Mouse (Mus musculus): ENCODE results near the gene Gm45717. TPM values are rescaled to one million over a fixed set of nuclear protein-coding genes. Genes with fewer than 3 reads are reported as not detected.
"Not testable (repeated sequence)": the region's sequence is repeated elsewhere in the genome, so short reads cannot be mapped to it uniquely, and the experiment has no call there.

The Gm45717 gene
- total and polyA plus RNA-seq, 2 experiments from 2014 or later, result not detected

DNA sequence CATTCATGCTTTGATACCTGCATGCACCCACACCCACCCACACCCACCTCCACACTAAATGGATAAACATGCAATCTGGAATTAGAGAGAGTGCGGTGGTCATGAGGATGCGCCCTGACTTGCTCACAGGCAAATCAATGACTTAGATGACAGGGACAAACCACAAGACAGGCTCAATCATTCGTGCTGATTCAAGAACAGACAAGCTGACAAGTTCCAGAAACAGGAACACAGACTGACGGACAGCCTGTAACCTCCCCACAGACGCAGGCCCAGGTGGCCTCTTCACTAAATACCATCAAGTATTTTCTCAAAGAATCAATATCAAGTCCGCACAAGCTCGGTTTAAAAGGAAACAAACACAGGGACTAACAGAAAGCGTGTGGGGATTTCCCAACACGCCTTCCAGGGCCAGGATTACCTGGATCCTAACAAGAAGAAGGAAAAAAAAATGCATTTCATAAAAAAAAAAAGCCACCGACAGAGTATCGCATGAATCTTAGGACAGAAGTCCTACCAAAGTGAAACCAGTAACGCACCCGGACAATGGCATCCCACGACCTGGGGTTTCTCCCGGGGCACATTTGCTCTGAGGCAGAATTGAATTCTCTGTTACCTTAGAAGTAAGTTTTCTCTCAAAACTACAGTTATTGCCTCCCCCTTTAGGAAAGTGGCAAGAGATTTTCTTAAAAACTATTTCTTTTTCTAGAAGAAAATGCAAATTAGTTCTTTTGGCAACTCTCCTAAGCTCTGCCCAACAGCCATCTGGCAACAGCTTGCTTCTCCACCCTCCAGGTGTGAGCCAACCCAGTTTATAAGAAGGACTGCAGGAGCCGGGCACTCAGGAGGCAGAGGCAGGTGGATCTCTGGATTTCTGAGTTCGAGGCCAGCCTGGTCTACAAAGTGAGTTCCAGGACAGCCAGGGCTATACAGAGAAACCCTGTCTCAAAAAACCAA lies 31.7 kb upstream of the Gm45717 start:
- 74% methylated on average over 17 of the region's 17 CpGs for WGBS
- no peaks in the 10 kb centered on the region for H3K4me1 ChIP-seq (ENCODE audit: control insufficient read depth, insufficient read depth)
- no peak overlapping the region for H3K9ac ChIP-seq (replicated peaks; ENCODE audit: low read depth, low read length)
- no peaks in the 10 kb centered on the region for H3K36me3 ChIP-seq (replicated peaks; ENCODE audit: control insufficient read depth, insufficient read depth, low read length)
- H3K27me3 ChIP-seq (ENCODE audit: control insufficient read depth, insufficient read depth, low read length), result no peaks in the 10 kb centered on the region
- H3K4me3 ChIP-seq (ENCODE audit: low read depth, low read length), result no peak overlapping the region
- H3K4me2 ChIP-seq (ENCODE audit: low read depth, low read length), result no peak overlapping the region
- DNase-seq (ENCODE audit: low spot score) (no peak), ATAC-seq (ENCODE audit: insufficient read depth, low read depth) (no peak)
- H3K27ac ChIP-seq (ENCODE audit: low read depth), result no peak overlapping the region
- H3K9me3 ChIP-seq (replicated peaks; ENCODE audit: control insufficient read depth, low read length), result no peaks in the 10 kb centered on the region
- TF ChIP-seq EP300 (IDR thresholded peaks at IDR 0.05; ENCODE audit: low read depth) (no peak), CTCF (IDR thresholded peaks at IDR 0.05; ENCODE audit: low read depth) (no peak)

DNA sequence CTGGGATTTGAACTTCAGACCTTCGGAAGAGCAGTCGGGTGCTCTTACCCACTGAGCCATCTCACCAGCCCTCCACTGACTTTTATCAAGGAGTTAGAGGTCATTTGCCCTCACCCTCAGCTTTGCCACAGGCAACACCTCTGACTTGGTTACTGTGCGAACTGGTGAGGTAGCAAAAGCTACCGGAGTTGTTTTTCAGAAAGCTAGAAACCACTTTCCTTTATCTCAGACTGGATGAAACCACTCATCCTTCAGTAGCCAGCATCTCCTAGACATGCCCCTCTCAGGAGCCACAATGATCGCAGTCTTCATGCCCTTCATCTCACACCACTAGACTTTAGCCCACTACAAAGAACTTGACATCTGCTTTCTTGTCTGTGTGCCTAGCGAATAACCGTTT lies 27.2 kb upstream of the Gm45717 start:
- Histone ChIP-seq H3K9ac (replicated peaks; ENCODE audit: low read depth, low read length) (no peak overlapping the region), H3K4me3 (ENCODE audit: low read depth, low read length) (no peak overlapping the region), H3K4me2 (ENCODE audit: low read depth, low read length) (no peak overlapping the region), H3K36me3 (replicated peaks; ENCODE audit: control insufficient read depth, insufficient read depth, low read length) (no peaks in the 10 kb centered on the region), H3K27ac (ENCODE audit: low read depth) (no peak overlapping the region), H3K4me1 (ENCODE audit: control insufficient read depth, insufficient read depth) (no peaks in the 10 kb centered on the region), H3K27me3 (ENCODE audit: control insufficient read depth, insufficient read depth, low read length) (no peaks in the 10 kb centered on the region), H3K9me3 (replicated peaks; ENCODE audit: control insufficient read depth, low read length) (no peaks in the 10 kb centered on the region)
- TF ChIP-seq CTCF (IDR thresholded peaks at IDR 0.05; ENCODE audit: low read depth) (no peak), EP300 (IDR thresholded peaks at IDR 0.05; ENCODE audit: low read depth) (no peak)
- no peak for ATAC-seq (ENCODE audit: insufficient read depth, low read depth)
- WGBS, result 62% methylated on average over 7 of the region's 7 CpGs
- DNase-seq (ENCODE audit: low spot score), result no peak

DNA sequence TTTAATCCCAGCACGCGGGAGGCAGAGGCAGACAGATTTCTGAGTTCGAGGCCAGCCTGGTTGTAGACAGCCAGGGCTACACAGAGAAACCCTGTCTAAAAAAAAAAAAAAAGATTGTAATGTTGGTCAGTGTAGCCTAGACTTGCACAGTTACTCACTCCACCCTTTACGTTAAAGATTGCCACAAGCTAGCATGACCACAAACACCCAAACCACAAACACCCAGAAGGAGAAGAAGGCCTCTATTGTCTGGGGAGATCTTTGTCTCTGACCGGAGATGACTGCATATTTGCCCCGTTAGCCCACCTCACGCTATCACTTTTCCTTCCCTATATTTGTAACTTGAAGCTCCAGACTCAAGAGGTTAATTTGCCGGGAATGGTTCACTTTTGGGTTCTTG lies 26.0 kb upstream of the Gm45717 start:
- Histone ChIP-seq H3K9me3 (replicated peaks; ENCODE audit: control insufficient read depth, low read length) (no peaks in the 10 kb centered on the region), H3K27me3 (ENCODE audit: control insufficient read depth, insufficient read depth, low read length) (no peaks in the 10 kb centered on the region), H3K4me1 (ENCODE audit: control insufficient read depth, insufficient read depth) (no peaks in the 10 kb centered on the region), H3K9ac (replicated peaks; ENCODE audit: low read depth, low read length) (no peak overlapping the region), H3K27ac (ENCODE audit: low read depth) (no peak overlapping the region), H3K4me3 (ENCODE audit: low read depth, low read length) (no peak overlapping the region), H3K4me2 (ENCODE audit: low read depth, low read length) (no peak overlapping the region), H3K36me3 (replicated peaks; ENCODE audit: control insufficient read depth, insufficient read depth, low read length) (no peaks in the 10 kb centered on the region)
- ATAC-seq (ENCODE audit: insufficient read depth, low read depth), result no peak
- WGBS, result 91% methylated on average over 8 of the region's 8 CpGs
- TF ChIP-seq EP300 (IDR thresholded peaks at IDR 0.05; ENCODE audit: low read depth), result no peak
- TF ChIP-seq CTCF (IDR thresholded peaks at IDR 0.05; ENCODE audit: low read depth), result no peak
- no peak for DNase-seq (ENCODE audit: low spot score)

DNA sequence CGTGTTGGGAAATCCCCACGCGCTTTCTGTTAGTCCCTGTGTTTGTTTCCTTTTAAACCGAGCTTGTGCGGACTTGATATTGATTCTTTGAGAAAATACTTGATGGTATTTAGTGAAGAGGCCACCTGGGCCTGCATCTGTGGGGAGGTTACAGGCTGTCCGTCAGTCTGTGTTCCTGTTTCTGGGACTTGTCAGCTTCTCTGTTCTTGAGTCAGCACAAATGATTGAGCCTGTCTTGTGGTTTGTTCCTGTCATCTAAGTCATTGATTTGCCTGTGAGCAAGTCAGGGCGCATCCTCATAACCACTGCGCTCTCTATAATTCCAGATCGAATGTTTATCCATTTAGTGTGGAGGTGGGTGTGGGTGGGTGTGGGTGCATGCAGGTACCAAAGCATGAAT lies 21.0 kb upstream of the Gm45717 start:
- 78% methylated on average over 9 of the region's 9 CpGs for WGBS
- H3K27me3 ChIP-seq (ENCODE audit: control insufficient read depth, insufficient read depth, low read length); H3K4me2 ChIP-seq (ENCODE audit: low read depth, low read length); ATAC-seq (ENCODE audit: insufficient read depth, low read depth); H3K36me3 ChIP-seq (replicated peaks; ENCODE audit: control insufficient read depth, insufficient read depth, low read length); H3K27ac ChIP-seq (ENCODE audit: low read depth); DNase-seq (ENCODE audit: low spot score); H3K9me3 ChIP-seq (replicated peaks; ENCODE audit: control insufficient read depth, low read length); H3K9ac ChIP-seq (replicated peaks; ENCODE audit: low read depth, low read length); H3K4me1 ChIP-seq (ENCODE audit: control insufficient read depth, insufficient read depth); H3K4me3 ChIP-seq (ENCODE audit: low read depth, low read length): not testable (repeated sequence)

DNA sequence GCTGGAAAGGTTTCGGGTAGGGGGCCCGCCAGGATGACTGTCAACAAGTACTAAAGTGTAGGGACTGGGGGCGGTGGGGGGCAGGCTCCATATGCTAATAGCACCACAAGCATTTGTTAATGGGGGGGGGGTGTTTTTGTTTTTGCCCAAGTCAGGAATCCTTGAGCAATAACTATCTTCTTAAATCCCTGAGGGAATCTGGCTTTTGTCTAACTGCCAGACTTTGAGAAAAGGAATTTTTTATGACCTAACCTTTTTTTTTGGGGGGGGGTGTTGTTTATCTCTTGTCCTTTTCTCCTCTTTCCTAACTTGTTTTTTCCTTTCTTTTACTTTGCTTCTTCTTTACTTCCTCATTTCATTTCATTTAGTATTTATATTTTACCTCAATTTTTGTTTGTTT lies 19.7 kb upstream of the Gm45717 start:
- Histone ChIP-seq H3K9ac (replicated peaks; ENCODE audit: low read depth, low read length) (no peak overlapping the region), H3K4me2 (ENCODE audit: low read depth, low read length) (no peak overlapping the region), H3K4me1 (ENCODE audit: control insufficient read depth, insufficient read depth) (peaks cover 6% of the 10 kb centered on the region; the same call in 1 of the 2 replicates), H3K9me3 (replicated peaks; ENCODE audit: control insufficient read depth, low read length) (no peaks in the 10 kb centered on the region), H3K36me3 (replicated peaks; ENCODE audit: control insufficient read depth, insufficient read depth, low read length) (no peaks in the 10 kb centered on the region), H3K27me3 (ENCODE audit: control insufficient read depth, insufficient read depth, low read length) (0 out of 2 replicates have a peak, but pooled peaks cover 9% of the 10 kb centered on the region), H3K27ac (ENCODE audit: low read depth) (no peak overlapping the region), H3K4me3 (ENCODE audit: low read depth, low read length) (no peak overlapping the region)
- no peak for ATAC-seq (ENCODE audit: insufficient read depth, low read depth)
- TF ChIP-seq CTCF (IDR thresholded peaks at IDR 0.05; ENCODE audit: low read depth), result no peak
- no peak for TF ChIP-seq EP300 (IDR thresholded peaks at IDR 0.05; ENCODE audit: low read depth)
- DNase-seq (ENCODE audit: low spot score), result no peak
- WGBS, result 30% methylated on average over 3 of the region's 3 CpGs
